Mouse (Mus musculus) kidney, adult 2 months (tissue): Measurements from ENCODE around the gene Celf2. TPM values are rescaled to one million over a fixed set of nuclear protein-coding genes. Genes with fewer than 3 reads are reported as not detected.

ENCODE experiments used
- DNase-seq: peaks from one replicate; pipeline ENCODE4 v3.0.0; 2021
- H3K27ac ChIP-seq: fragments of 200-500 bp; 2 replicates; pipeline ENCODE4 v1.5.1; 2012; ENCODE audit warnings: low read depth, low read length, control low read depth, inconsistent platforms; ENCODE audit not compliant: insufficient read depth
- H3K27me3 ChIP-seq: fragments of 200-500 bp; replicated peaks from 2 replicates; pipeline ENCODE4 v1.6.1; 2012; ENCODE audit warnings: mild to moderate bottlenecking, moderate library complexity, low read length, inconsistent platforms; ENCODE audit not compliant: control insufficient read depth, insufficient read depth
- H3K36me3 ChIP-seq: fragments of 200-500 bp; 2 replicates; pipeline ENCODE4 v1.6.1; 2012; ENCODE audit warnings: mild to moderate bottlenecking, moderate library complexity, low read length, inconsistent platforms; ENCODE audit not compliant: control insufficient read depth, insufficient read depth
- H3K4me1 ChIP-seq: fragments of 200-500 bp; 2 replicates; pipeline ENCODE4 v1.6.1; 2011; ENCODE audit warnings: low read length; ENCODE audit not compliant: control insufficient read depth, insufficient read depth
- H3K4me3 ChIP-seq: fragments of 200-500 bp; 2 replicates; pipeline ENCODE4 v1.5.1; 2011; ENCODE audit warnings: mild to moderate bottlenecking, low read depth, low read length, control low read depth; ENCODE audit not compliant: insufficient read depth
- CTCF ChIP-seq: fragments of 200-500 bp; conservative IDR thresholded peaks from 2 replicates; pipeline ENCODE4 v1.5.1; 2011; ENCODE audit warnings: low read depth, mild to moderate bottlenecking, control low read depth, low read length, moderate library complexity, mixed read lengths; ENCODE audit not compliant: insufficient read depth, insufficient read length
- POLR2A ChIP-seq: fragments of 200-500 bp; IDR thresholded peaks from one replicate; pipeline ENCODE4 v1.6.1; 2011; ENCODE audit warnings: low read depth, low read length, control low read depth
- WGBS: fragments of 180-500 bp; shearing (Covaris S2); methylation state at CpG from one replicate; pipeline ENCODE4 v1.1.7; 2018; 5-methylcytosine and 5-hydroxymethylcytosine counted together
- polyA plus RNA-seq: library from polyadenylated mRNA; depleted of rRNA; stranded (reverse); fragments of >200 nt; gene quantifications from 2 replicates; pipeline ENCODE4 v1.2.3, GENCODE M21; 2012

Celf2 gene
- polyA plus RNA-seq, 1 experiment: 11.5 TPM

GRCm38 (mm10) chr2:7531185-7531960 lies 22.0 kb upstream of the Celf2 start:
- no peaks in the 10 kb centered on the region for H3K4me1 ChIP-seq
- no peak overlapping the region for H3K4me3 ChIP-seq
- H3K36me3 ChIP-seq: no peaks in the 10 kb centered on the region
- WGBS: 84% methylated on average over 6 of the region's 6 CpGs
- no peaks in the 10 kb centered on the region for H3K27me3 ChIP-seq
- DNase-seq: no peak
- TF ChIP-seq CTCF: no peak
- TF ChIP-seq POLR2A: no peak
- no peak overlapping the region for H3K27ac ChIP-seq

- Histone ChIP-seq H3K4me1 (no peaks in the 10 kb centered on the region), H3K4me3 (no peak overlapping the region), H3K27me3 (no peaks in the 10 kb centered on the region), H3K27ac (no peak overlapping the region), H3K36me3 (no peaks in the 10 kb centered on the region)
- 73% methylated on average over 8 of the region's 8 CpGs for WGBS
- TF ChIP-seq POLR2A: no peak
- no peak for TF ChIP-seq CTCF
- DNase-seq: no peak
Observed at GRCm38 (mm10) chr2:7530461-7531184, 21.3 kb upstream of the Celf2 start.

- TF ChIP-seq POLR2A: no peak
- no peak for TF ChIP-seq CTCF
- H3K27ac ChIP-seq: no peak overlapping the region
- DNase-seq: no peak
- 65% methylated on average over 5 of the region's 5 CpGs for WGBS
- no peak overlapping the region for H3K4me3 ChIP-seq
- H3K27me3 ChIP-seq: no peaks in the 10 kb centered on the region
- no peaks in the 10 kb centered on the region for H3K36me3 ChIP-seq
- H3K4me1 ChIP-seq: no peaks in the 10 kb centered on the region
Observed at GRCm38 (mm10) chr2:7529637-7530036, 20.3 kb upstream of the Celf2 start.

- DNase-seq: no peak
- TF ChIP-seq CTCF (no peak), POLR2A (no peak)
- H3K27me3 ChIP-seq: no peaks in the 10 kb centered on the region
- H3K4me3 ChIP-seq: no peak overlapping the region
- WGBS: 62% methylated on average over 6 of the region's 6 CpGs
- no peak overlapping the region for H3K27ac ChIP-seq
- H3K36me3 ChIP-seq: no peaks in the 10 kb centered on the region
- H3K4me1 ChIP-seq: no peaks in the 10 kb centered on the region
Observed at GRCm38 (mm10) chr2:7526696-7527095, 17.3 kb upstream of the Celf2 start.

GRCm38 (mm10) chr2:7519473-7519872 lies 10.1 kb upstream of the Celf2 start:
- no peaks in the 10 kb centered on the region for H3K4me1 ChIP-seq
- H3K4me3 ChIP-seq: no peak overlapping the region
- DNase-seq: no peak
- TF ChIP-seq CTCF (no peak), POLR2A (no peak)
- no peaks in the 10 kb centered on the region for H3K27me3 ChIP-seq
- no peak overlapping the region for H3K27ac ChIP-seq
- H3K36me3 ChIP-seq: no peaks in the 10 kb centered on the region
- 78% methylated on average over 1 of the region's 1 CpGs for WGBS

GRCm38 (mm10) chr2:7493420-7493819 lies 15.9 kb downstream of the Celf2 start:
- TF ChIP-seq POLR2A (no peak), CTCF (no peak)
- Histone ChIP-seq H3K27ac (no peak overlapping the region), H3K4me1 (no peaks in the 10 kb centered on the region), H3K36me3 (no peaks in the 10 kb centered on the region), H3K27me3 (no peaks in the 10 kb centered on the region), H3K4me3 (no peak overlapping the region)
- DNase-seq: no peak

- no peak for DNase-seq
Observed at GRCm38 (mm10) chr2:7484974-7485373, 24.4 kb downstream of the Celf2 start.

More at GRCm38 (mm10) chr2:7484974-7485373, 24.4 kb downstream of the Celf2 start:
- no peak for TF ChIP-seq CTCF
- no peak for TF ChIP-seq POLR2A
- Histone ChIP-seq H3K27me3 (no peaks in the 10 kb centered on the region), H3K4me1 (no peaks in the 10 kb centered on the region), H3K36me3 (no peaks in the 10 kb centered on the region), H3K4me3 (no peak overlapping the region), H3K27ac (no peak overlapping the region)
- WGBS: 70% methylated on average over 2 of the region's 2 CpGs
